Mouse (Mus musculus): Measurements from ENCODE around the gene Baz1b. TPM values are rescaled to one million over a fixed set of nuclear protein-coding genes. Genes with fewer than 3 reads are reported as not detected.

Baz1b gene
- polyA plus RNA-seq, 1 experiment from 2014 or later = 20.5 TPM

DNA sequence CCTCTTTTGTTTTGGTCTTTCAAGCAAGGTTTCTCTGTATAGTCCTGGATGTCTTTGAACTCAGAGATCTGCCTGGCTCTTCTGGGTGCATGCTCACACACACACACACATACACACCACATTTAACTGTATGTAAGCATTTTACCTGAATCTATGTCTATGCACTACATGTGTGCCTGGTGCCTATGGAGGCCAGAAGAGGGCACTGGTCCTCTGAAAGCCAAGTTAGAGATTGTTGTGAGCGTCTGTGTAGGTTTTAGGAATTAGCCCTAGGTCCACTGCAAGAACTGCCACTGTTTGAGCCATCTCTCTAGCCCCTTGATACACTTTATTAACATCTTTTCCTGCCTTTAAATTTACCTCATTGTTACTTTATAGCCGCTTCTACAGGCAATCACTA lies 51.8 kb downstream of the Baz1b start:
- H3K9me3 ChIP-seq (ENCODE audit: control insufficient read depth, low read length) = no peaks in the 10 kb centered on the region
- no peaks in the 10 kb centered on the region for H3K27me3 ChIP-seq (replicated peaks; ENCODE audit: control insufficient read depth, insufficient read depth, low read length)
- H3K4me3 ChIP-seq (ENCODE audit: low read length) = no peak overlapping the region
- ATAC-seq = no peak
- no peak overlapping the region for H3K27ac ChIP-seq (ENCODE audit: low read depth, low read length)
- H3K4me1 ChIP-seq (ENCODE audit: control insufficient read depth, insufficient read depth, low read depth, low read length) = no peaks in the 10 kb centered on the region
- WGBS = 81% methylated on average over 2 of the region's 2 CpGs
- H3K36me3 ChIP-seq (ENCODE audit: control insufficient read depth, insufficient read depth, low read length) = peaks cover 48% of the 10 kb centered on the region
- H3K9ac ChIP-seq (ENCODE audit: low read depth, low read length) = no peak overlapping the region
- no peak overlapping the region for H3K4me2 ChIP-seq (ENCODE audit: low read length)

DNA sequence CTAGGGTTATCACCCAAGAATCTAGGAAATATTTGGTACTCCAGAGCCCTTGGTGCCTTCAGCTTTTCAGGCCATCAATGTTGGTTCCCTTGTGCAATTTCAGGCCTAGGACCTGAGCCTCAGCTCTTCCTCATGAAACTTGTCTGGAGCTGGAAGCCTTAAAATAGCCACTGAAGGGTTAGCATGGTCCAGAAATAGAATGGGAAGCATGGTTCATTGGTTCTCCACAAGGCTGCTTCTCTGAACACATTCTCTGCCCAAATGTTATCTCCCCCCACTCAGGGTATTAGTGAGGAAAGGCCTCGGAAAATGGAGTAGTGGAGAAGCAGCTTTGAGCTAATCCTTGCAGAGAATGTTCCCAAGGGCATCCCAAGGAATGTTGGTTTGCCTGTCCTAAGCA lies 54.4 kb downstream of the Baz1b start:
- 75% methylated on average over 1 of the region's 1 CpGs for WGBS
- no peak overlapping the region for H3K27ac ChIP-seq (ENCODE audit: low read depth, low read length)
- no peak for ATAC-seq
- H3K9ac ChIP-seq (ENCODE audit: low read depth, low read length) = no peak overlapping the region
- H3K9me3 ChIP-seq (ENCODE audit: control insufficient read depth, low read length) = no peaks in the 10 kb centered on the region
- H3K4me2 ChIP-seq (ENCODE audit: low read length) = no peak overlapping the region
- no peaks in the 10 kb centered on the region for H3K27me3 ChIP-seq (replicated peaks; ENCODE audit: control insufficient read depth, insufficient read depth, low read length)
- no peaks in the 10 kb centered on the region; the same call in 1 of the 2 replicates for H3K4me1 ChIP-seq (ENCODE audit: control insufficient read depth, insufficient read depth, low read depth, low read length)
- peaks cover 52% of the 10 kb centered on the region for H3K36me3 ChIP-seq (ENCODE audit: control insufficient read depth, insufficient read depth, low read length)
- H3K4me3 ChIP-seq (ENCODE audit: low read length) = no peak overlapping the region

DNA sequence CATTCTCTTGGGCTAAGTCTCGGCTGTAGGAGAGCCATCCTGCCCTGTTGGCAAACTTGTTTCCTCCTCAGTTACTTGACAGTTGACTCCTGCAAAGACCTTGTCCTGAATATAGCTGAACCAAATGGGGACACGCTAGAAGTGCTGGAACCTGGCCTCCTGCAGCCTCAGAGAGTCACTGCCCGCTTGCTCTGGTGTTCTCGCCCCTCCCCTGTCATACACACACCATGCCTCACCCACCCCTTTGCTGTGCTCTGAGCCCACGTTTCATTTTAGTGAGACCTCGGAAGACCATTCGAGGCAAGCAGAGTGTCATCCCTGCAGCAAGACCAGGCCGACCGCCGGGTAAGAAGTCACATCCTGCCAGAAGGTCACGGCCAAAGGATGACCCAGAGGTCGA lies 55.1 kb downstream of the Baz1b start:
- H3K4me3 ChIP-seq (ENCODE audit: low read length) = no peak overlapping the region
- no peak for ATAC-seq
- no peaks in the 10 kb centered on the region for H3K9me3 ChIP-seq (ENCODE audit: control insufficient read depth, low read length)
- H3K9ac ChIP-seq (ENCODE audit: low read depth, low read length) = no peak overlapping the region
- peaks cover 52% of the 10 kb centered on the region for H3K36me3 ChIP-seq (ENCODE audit: control insufficient read depth, insufficient read depth, low read length)
- no peak overlapping the region for H3K27ac ChIP-seq (ENCODE audit: low read depth, low read length)
- WGBS = 78% methylated on average over 12 of the region's 12 CpGs
- no peaks in the 10 kb centered on the region for H3K27me3 ChIP-seq (replicated peaks; ENCODE audit: control insufficient read depth, insufficient read depth, low read length)
- no peak overlapping the region for H3K4me2 ChIP-seq (ENCODE audit: low read length)
- H3K4me1 ChIP-seq (ENCODE audit: control insufficient read depth, insufficient read depth, low read depth, low read length) = no peaks in the 10 kb centered on the region; the same call in 1 of the 2 replicates

DNA sequence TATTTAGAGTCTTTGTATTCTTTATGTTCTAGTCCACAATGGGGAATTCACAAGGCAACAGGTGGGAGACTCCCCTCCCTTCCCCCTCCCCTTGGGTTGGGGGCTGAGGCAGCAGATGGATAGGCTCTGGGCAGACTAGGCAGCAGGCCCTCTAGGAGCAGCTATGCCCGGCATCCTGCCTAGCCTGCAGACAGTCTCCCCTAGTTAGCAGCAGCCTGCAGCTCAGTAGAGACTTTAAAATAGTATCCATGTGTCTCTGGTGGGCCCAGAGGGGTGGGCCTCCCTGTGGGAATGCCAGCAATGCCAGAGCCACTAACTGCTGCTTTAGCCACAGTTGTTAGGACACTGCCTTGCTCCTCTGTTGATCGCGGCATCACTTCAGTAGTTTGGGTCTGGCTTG lies 55.5 kb downstream of the Baz1b start:
- H3K9ac ChIP-seq (ENCODE audit: low read depth, low read length) = no peak overlapping the region
- H3K4me1 ChIP-seq (ENCODE audit: control insufficient read depth, insufficient read depth, low read depth, low read length) = no peaks in the 10 kb centered on the region; the same call in 1 of the 2 replicates
- WGBS = 75% methylated on average over 3 of the region's 3 CpGs
- no peak for ATAC-seq
- no peaks in the 10 kb centered on the region for H3K9me3 ChIP-seq (ENCODE audit: control insufficient read depth, low read length)
- H3K27ac ChIP-seq (ENCODE audit: low read depth, low read length) = no peak overlapping the region
- H3K4me3 ChIP-seq (ENCODE audit: low read length) = no peak overlapping the region
- no peak overlapping the region for H3K4me2 ChIP-seq (ENCODE audit: low read length)
- H3K27me3 ChIP-seq (replicated peaks; ENCODE audit: control insufficient read depth, insufficient read depth, low read length) = no peaks in the 10 kb centered on the region
- H3K36me3 ChIP-seq (ENCODE audit: control insufficient read depth, insufficient read depth, low read length) = peaks cover 48% of the 10 kb centered on the region

DNA sequence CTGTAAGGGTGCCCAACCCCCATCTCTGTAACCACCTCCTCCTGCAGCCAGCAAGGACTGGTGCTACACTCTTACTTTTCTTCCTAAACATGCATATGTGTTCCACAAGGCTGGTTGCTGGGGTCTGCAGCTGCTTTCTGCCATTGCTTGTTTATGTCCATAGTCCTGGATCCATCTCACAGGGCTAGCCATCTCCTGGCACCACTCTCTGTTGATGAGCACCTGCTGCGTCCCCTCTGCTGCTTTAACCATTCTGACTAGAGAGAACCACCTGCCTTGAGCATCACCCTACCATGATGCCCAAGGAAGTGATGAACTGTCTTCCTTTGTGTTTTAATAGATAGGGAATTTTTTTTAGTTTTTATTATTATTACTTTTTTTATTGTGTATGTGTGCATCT lies 56.1 kb downstream of the Baz1b start:
- Histone ChIP-seq H3K27ac (ENCODE audit: low read depth, low read length) (no peak overlapping the region), H3K9ac (ENCODE audit: low read depth, low read length) (no peak overlapping the region), H3K27me3 (replicated peaks; ENCODE audit: control insufficient read depth, insufficient read depth, low read length) (no peaks in the 10 kb centered on the region), H3K4me2 (ENCODE audit: low read length) (no peak overlapping the region), H3K4me3 (ENCODE audit: low read length) (no peak overlapping the region), H3K36me3 (ENCODE audit: control insufficient read depth, insufficient read depth, low read length) (peaks cover 43% of the 10 kb centered on the region), H3K4me1 (ENCODE audit: control insufficient read depth, insufficient read depth, low read depth, low read length) (no peaks in the 10 kb centered on the region; the same call in 1 of the 2 replicates), H3K9me3 (ENCODE audit: control insufficient read depth, low read length) (no peaks in the 10 kb centered on the region)
- ATAC-seq = no peak
- 90% methylated on average over 1 of the region's 1 CpGs for WGBS

DNA sequence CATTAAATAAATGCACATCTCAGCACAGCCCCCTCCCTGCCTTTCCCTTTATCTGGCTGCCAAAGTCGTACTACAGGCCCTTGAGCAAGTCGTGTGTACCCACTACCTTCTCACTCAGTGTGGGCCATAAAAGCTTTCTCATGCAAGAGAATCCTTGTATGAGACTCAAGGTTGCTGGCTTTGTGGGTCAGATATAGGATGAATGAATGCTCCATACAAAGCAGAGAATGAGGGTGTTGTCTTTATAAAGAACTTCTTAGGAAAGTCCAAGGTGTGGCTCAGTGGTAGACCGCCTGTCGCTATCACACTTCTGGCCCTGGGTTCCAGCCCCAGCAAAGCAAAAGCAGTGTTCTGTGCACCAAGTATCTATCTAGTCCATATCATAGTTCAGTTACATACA lies 59.5 kb downstream of the Baz1b start:
- no peak overlapping the region for H3K4me3 ChIP-seq (ENCODE audit: low read length)
- H3K4me2 ChIP-seq (ENCODE audit: low read length) = no peak overlapping the region; the same call in 1 of the 2 replicates
- 55% methylated on average over 4 of the region's 4 CpGs for WGBS
- no peaks in the 10 kb centered on the region for H3K9me3 ChIP-seq (ENCODE audit: control insufficient read depth, low read length)
- no peak overlapping the region for H3K9ac ChIP-seq (ENCODE audit: low read depth, low read length)
- H3K27ac ChIP-seq (ENCODE audit: low read depth, low read length) = no peak overlapping the region
- H3K27me3 ChIP-seq (replicated peaks; ENCODE audit: control insufficient read depth, insufficient read depth, low read length) = peaks cover 4% of the 10 kb centered on the region
- H3K36me3 ChIP-seq (ENCODE audit: control insufficient read depth, insufficient read depth, low read length) = peaks cover 33% of the 10 kb centered on the region
- H3K4me1 ChIP-seq (ENCODE audit: control insufficient read depth, insufficient read depth, low read depth, low read length) = peaks cover 16% of the 10 kb centered on the region
- no peak for ATAC-seq

DNA sequence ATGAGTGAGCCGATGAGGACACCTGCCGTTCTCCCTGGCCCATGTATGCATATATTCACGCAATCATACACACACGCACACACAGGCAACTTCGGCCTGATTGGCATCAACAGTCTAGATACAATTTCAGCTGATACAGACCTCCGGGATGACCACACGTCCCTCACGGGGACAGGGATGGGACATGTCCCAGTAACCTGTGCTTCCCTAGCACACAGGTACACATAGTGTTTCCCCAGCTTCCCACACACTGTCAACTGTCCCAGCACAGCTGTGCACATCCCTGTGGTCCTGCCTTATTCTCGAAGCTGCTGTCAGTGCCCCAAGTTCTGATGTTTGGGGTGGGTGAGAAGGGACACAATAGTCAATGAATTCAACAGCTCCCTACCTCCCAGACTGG lies 60.3 kb downstream of the Baz1b start:
- H3K27me3 ChIP-seq (replicated peaks; ENCODE audit: control insufficient read depth, insufficient read depth, low read length) = peaks cover 4% of the 10 kb centered on the region
- no peaks in the 10 kb centered on the region for H3K9me3 ChIP-seq (ENCODE audit: control insufficient read depth, low read length)
- peak overlapping the region; percentile 91 for H3K4me2 ChIP-seq (ENCODE audit: low read length)
- peak overlapping the region; percentile 73 for H3K4me3 ChIP-seq (ENCODE audit: low read length)
- no peak for ATAC-seq
- H3K36me3 ChIP-seq (ENCODE audit: control insufficient read depth, insufficient read depth, low read length) = peaks cover 26% of the 10 kb centered on the region
- no peak overlapping the region for H3K27ac ChIP-seq (ENCODE audit: low read depth, low read length)
- peaks cover 16% of the 10 kb centered on the region for H3K4me1 ChIP-seq (ENCODE audit: control insufficient read depth, insufficient read depth, low read depth, low read length)
- peak overlapping the region; percentile 35 for H3K9ac ChIP-seq (ENCODE audit: low read depth, low read length)
- WGBS = 58% methylated on average over 9 of the region's 9 CpGs

DNA sequence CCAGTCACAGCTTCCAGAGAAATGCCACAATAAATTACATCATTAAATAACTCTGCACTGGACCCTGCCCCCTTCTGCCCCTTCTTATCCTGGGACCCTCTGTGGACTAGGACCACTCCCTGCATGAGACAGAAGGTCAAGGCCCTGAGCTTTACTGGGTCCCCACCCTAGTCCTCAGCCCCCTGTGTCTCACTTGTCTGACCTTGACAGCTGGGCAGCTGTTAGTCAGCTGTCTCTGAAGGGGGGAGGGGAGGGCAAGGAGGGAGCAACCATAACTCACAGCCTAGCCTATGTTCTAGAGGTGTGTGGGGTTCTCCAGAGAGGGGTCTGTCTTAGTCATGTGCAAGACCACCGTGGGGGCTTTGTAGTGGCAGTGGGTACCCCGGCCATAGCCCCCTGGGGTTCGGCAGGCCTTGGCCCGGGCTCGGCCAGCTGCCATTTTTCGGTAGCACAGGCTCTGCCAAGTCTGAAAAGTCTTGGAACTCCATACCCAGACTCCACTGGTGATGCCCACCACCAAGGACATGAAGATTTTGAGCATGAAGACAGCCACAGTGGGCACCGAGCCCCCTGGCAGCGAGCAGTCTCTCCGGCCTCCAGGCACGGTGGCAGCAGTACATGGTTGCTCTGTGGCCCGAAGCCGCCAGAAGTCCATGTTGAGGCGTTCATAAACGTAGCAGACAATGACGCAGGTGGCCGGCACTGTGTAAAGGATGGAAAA lies 62.1 kb downstream of the Baz1b start:
- H3K9me3 ChIP-seq (ENCODE audit: control insufficient read depth, low read length) = no peaks in the 10 kb centered on the region
- no peak overlapping the region; the same call in 1 of the 2 replicates for H3K27ac ChIP-seq (ENCODE audit: low read depth, low read length)
- H3K9ac ChIP-seq (ENCODE audit: low read depth, low read length) = peak overlapping the region; percentile 77; the same call in 1 of the 2 replicates
- H3K4me1 ChIP-seq (ENCODE audit: control insufficient read depth, insufficient read depth, low read depth, low read length) = peaks cover 22% of the 10 kb centered on the region
- ATAC-seq = no peak
- 51% methylated on average over 16 of the region's 16 CpGs for WGBS
- H3K27me3 ChIP-seq (replicated peaks; ENCODE audit: control insufficient read depth, insufficient read depth, low read length) = peaks cover 4% of the 10 kb centered on the region
- peaks cover 10% of the 10 kb centered on the region for H3K36me3 ChIP-seq (ENCODE audit: control insufficient read depth, insufficient read depth, low read length)
- H3K4me3 ChIP-seq (ENCODE audit: low read length) = peak overlapping the region; percentile 73
- H3K4me2 ChIP-seq (ENCODE audit: low read length) = peak overlapping the region; percentile 91

DNA sequence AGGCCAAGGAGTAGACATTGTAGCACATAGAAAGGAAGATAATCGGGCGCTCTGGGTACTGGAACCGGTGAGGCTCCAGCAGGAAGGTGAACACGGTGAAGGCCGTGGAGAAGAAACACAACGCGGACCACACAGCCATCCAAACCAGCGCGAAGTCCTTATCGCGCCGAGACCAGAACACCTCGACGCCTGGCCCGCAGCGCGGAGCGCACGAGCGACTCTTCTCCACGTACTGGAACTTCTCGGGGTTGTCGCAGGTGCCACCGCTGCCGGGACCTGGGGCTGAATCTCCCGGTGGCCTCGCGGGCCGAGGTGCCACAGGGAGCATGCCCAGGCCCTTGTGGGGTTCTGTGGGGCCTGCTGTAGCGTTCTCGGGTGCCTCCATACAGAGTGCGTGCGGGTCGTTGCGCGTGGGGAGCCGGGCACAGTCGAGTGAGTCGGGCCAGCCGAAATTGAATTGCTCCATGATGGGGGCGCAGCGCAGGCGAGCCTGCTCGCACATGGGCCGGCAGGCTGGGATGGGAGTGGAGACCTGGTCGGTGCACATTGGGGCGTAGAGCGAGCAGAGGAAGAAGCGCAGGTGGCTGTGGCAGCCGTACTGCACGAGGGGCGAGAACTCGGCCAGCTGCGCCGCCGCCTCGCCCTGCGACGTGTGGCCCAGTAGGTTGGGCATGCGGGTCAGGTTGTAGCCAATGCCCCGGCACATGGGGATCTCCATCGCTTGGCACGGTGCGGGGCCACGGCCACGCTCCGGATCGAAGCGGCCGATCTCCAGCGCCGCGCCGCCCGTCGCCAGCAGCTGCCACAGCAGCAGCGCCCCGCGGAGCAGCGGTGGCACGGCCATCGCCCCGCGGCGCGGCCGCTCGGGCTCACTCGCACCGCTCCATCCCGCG lies 63.4 kb downstream of the Baz1b start:
- H3K9me3 ChIP-seq (ENCODE audit: control insufficient read depth, low read length) = no peaks in the 10 kb centered on the region
- peak; percentile 46 for ATAC-seq
- peak overlapping the region; percentile 91 for H3K4me2 ChIP-seq (ENCODE audit: low read length)
- 1% methylated on average over 84 of the region's 92 CpGs for WGBS
- peaks cover 2% of the 10 kb centered on the region; the same call in 1 of the 2 replicates for H3K36me3 ChIP-seq (ENCODE audit: control insufficient read depth, insufficient read depth, low read length)
- peak overlapping the region; percentile 77 for H3K9ac ChIP-seq (ENCODE audit: low read depth, low read length)
- peak overlapping the region; percentile 55 for H3K27ac ChIP-seq (ENCODE audit: low read depth, low read length)
- peak overlapping the region; percentile 73 for H3K4me3 ChIP-seq (ENCODE audit: low read length)
- H3K27me3 ChIP-seq (replicated peaks; ENCODE audit: control insufficient read depth, insufficient read depth, low read length) = peaks cover 4% of the 10 kb centered on the region
- peaks cover 22% of the 10 kb centered on the region for H3K4me1 ChIP-seq (ENCODE audit: control insufficient read depth, insufficient read depth, low read depth, low read length)

Data from hindbrain, embryonic 16.5 days (tissue).